Mouse (Mus musculus): ENCODE measurements around the gene Papolb. TPM values are rescaled to one million over a fixed set of nuclear protein-coding genes. Genes with fewer than 3 reads are reported as not detected.

Papolb gene
- total and polyA plus RNA-seq, 3 experiments, result not detected

DNA sequence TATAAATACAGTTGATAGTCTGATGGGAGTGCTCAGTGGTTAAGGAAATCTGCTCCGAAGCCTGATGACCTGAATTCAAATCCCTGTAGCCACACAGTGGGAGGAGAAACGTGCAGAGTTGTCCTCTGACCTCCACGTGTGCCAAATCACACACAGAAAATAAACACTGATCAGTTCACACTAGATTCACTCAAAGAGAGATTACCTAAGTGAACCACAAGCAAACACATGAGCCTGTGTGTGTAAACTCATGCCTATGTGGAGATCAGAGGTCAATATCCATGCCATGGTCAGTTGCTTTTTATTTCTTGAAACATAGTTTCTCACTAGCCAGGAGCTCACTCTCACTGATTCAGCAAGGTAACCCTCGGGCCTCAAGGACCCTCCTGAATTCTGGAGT is 9.5 kb downstream of the Papolb start:
- H3K4me3 ChIP-seq (ENCODE audit: control insufficient read depth in 1 of 2, insufficient read depth in 1 of 2, low read depth in 2 of 2, low read length in 2 of 2), result no peak overlapping the region
- H3K4me1 ChIP-seq (ENCODE audit: control insufficient read depth in 1 of 2, insufficient read depth in 2 of 2, low read length in 2 of 2), result peaks cover 0 to 4% of the 10 kb centered on the region in 2 experiments; a peak in 1 of 4 replicates
- TF ChIP-seq MYC (IDR thresholded peaks at IDR 0.05; ENCODE audit: low read depth, low read length), result no peak
- TF ChIP-seq MEF2A (IDR thresholded peaks at IDR 0.05; ENCODE audit: extremely low read depth, insufficient replicate concordance, low read depth, low read length, poor library complexity, severe bottlenecking), result no peak
- no peaks in the 10 kb centered on the region for H3K36me3 ChIP-seq (ENCODE audit: control insufficient read depth in 1 of 2, insufficient read depth in 2 of 2, low read length in 2 of 2)
- no peak for DNase-seq (ENCODE audit: low read depth, low spot score)
- H3K79me2 ChIP-seq (ENCODE audit: control insufficient read depth, insufficient read depth, low read length, poor library complexity), result no peaks in the 10 kb centered on the region
- H3K27ac ChIP-seq (ENCODE audit: control insufficient read depth, low read depth, low read length), result no peak overlapping the region
- peaks cover 0 to 2% of the 10 kb centered on the region in 2 experiments; a peak in 2 of 4 replicates for H3K27me3 ChIP-seq (ENCODE audit: control insufficient read depth in 1 of 2, insufficient read depth in 2 of 2, low read length in 2 of 2)
- H3K9ac ChIP-seq (ENCODE audit: control insufficient read depth, low read depth, low read length, poor library complexity, severe bottlenecking), result no peak overlapping the region
- no peaks in the 10 kb centered on the region for H3K9me3 ChIP-seq (replicated peaks; ENCODE audit: insufficient read depth, low read length)

DNA sequence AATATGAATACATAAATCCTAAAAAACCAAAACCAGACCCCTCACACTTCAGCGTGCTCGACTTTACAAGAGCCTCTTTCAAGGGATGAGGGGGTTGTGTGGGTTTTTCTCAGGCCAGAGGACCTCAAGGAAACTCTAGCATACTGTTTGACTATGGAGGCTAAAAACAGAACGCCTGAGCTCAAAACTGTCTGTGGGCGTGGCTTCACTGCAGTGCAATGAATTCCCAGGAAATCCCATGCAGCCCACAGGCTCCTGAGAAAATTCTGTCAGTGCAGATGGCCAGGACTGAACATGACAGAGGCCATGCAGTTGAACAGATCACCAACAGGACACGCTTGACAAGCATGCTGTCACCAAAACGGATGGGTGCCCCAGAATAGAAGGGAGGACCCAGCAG is 10.9 kb downstream of the Papolb start:
- Histone ChIP-seq H3K9ac (ENCODE audit: control insufficient read depth, low read depth, low read length, poor library complexity, severe bottlenecking) (no peak overlapping the region), H3K4me1 (ENCODE audit: control insufficient read depth in 1 of 2, insufficient read depth in 2 of 2, low read length in 2 of 2) (peaks cover 0 to 4% of the 10 kb centered on the region in 2 experiments; a peak in 1 of 4 replicates), H3K27me3 (ENCODE audit: control insufficient read depth in 1 of 2, insufficient read depth in 2 of 2, low read length in 2 of 2) (peaks cover 0 to 2% of the 10 kb centered on the region in 2 experiments; a peak in 2 of 4 replicates), H3K9me3 (replicated peaks; ENCODE audit: insufficient read depth, low read length) (no peaks in the 10 kb centered on the region), H3K79me2 (ENCODE audit: control insufficient read depth, insufficient read depth, low read length, poor library complexity) (no peaks in the 10 kb centered on the region), H3K36me3 (ENCODE audit: control insufficient read depth in 1 of 2, insufficient read depth in 2 of 2, low read length in 2 of 2) (no peaks in the 10 kb centered on the region), H3K4me3 (ENCODE audit: control insufficient read depth in 1 of 2, insufficient read depth in 1 of 2, low read depth in 2 of 2, low read length in 2 of 2) (no peak overlapping the region), H3K27ac (ENCODE audit: control insufficient read depth, low read depth, low read length) (no peak overlapping the region)
- no peak for DNase-seq (ENCODE audit: low read depth, low spot score)
- TF ChIP-seq SIN3A (IDR thresholded peaks at IDR 0.05; ENCODE audit: low read length) (no peak), GATA1 (IDR thresholded peaks at IDR 0.05; ENCODE audit: low read depth, low read length) (no peak)

DNA sequence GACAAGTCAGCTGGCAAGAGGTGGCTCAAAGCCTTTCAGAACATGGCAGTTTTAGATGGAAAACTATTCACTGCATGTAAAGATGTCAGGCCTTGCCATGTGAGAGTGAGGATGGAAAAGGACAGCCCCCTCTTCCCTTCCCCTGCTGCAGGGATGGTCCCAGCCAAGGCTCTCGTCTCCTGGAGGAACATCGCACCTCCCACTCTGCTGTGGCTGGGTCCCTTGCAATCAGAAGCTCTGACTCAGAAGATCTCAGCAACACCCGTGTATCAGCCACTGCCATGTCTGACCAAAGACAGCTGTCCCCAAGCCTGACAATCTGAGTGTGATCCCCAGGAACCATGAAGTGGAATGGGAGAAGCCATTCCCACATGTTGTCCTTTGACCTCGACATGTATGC is 17.8 kb downstream of the Papolb start:
- H3K36me3 ChIP-seq (ENCODE audit: control insufficient read depth in 1 of 2, insufficient read depth in 2 of 2, low read length in 2 of 2), result no peaks in the 10 kb centered on the region
- H3K9ac ChIP-seq (ENCODE audit: control insufficient read depth, low read depth, low read length, poor library complexity, severe bottlenecking), result no peak overlapping the region
- H3K79me2 ChIP-seq (ENCODE audit: control insufficient read depth, insufficient read depth, low read length, poor library complexity), result no peaks in the 10 kb centered on the region
- H3K27me3 ChIP-seq (ENCODE audit: control insufficient read depth in 1 of 2, insufficient read depth in 2 of 2, low read length in 2 of 2), result peaks cover 0 to 3% of the 10 kb centered on the region in 2 experiments; a peak in 2 of 4 replicates
- H3K4me1 ChIP-seq (ENCODE audit: control insufficient read depth in 1 of 2, insufficient read depth in 2 of 2, low read length in 2 of 2), result no peaks in the 10 kb centered on the region
- H3K9me3 ChIP-seq (replicated peaks; ENCODE audit: insufficient read depth, low read length), result no peaks in the 10 kb centered on the region
- TF ChIP-seq E2F4 (IDR thresholded peaks at IDR 0.05; ENCODE audit: borderline replicate concordance, low read depth, low read length), result no peak
- no peak for TF ChIP-seq ELF1 (IDR thresholded peaks at IDR 0.05; ENCODE audit: low read depth, low read length)
- no peak for TF ChIP-seq ZMIZ1 (IDR thresholded peaks at IDR 0.05; ENCODE audit: low read depth, low read length)
- no peak for TF ChIP-seq MAFK (IDR thresholded peaks at IDR 0.05; ENCODE audit: borderline replicate concordance, low read depth, low read length)
- TF ChIP-seq EP300 (IDR thresholded peaks at IDR 0.05; ENCODE audit: low read depth in 1 of 2, low read length in 2 of 2), result no peak
- TF ChIP-seq MXI1 (IDR thresholded peaks at IDR 0.05; ENCODE audit: low read depth, low read length), result no peak
- TF ChIP-seq RCOR1 (IDR thresholded peaks at IDR 0.05; ENCODE audit: low read depth, low read length), result no peak
- no peak for TF ChIP-seq UBTF (IDR thresholded peaks at IDR 0.05; ENCODE audit: borderline replicate concordance, insufficient read depth, low read depth, low read length)
- no peak for TF ChIP-seq ZC3H11A (IDR thresholded peaks at IDR 0.05; ENCODE audit: low read depth, low read length)
- TF ChIP-seq ZNF384 (IDR thresholded peaks at IDR 0.05; ENCODE audit: low read depth, low read length), result no peak
- no peak for TF ChIP-seq MEF2A (IDR thresholded peaks at IDR 0.05; ENCODE audit: extremely low read depth, insufficient replicate concordance, low read depth, low read length, poor library complexity, severe bottlenecking)
- no peak for TF ChIP-seq NRF1 (IDR thresholded peaks at IDR 0.05; ENCODE audit: insufficient read depth, low read depth, low read length, poor library complexity, severe bottlenecking)
- TF ChIP-seq HCFC1 (IDR thresholded peaks at IDR 0.05; ENCODE audit: low read depth, low read length), result no peak
- TF ChIP-seq GABPA (IDR thresholded peaks at IDR 0.05; ENCODE audit: low read depth, low read length), result no peak
- H3K4me3 ChIP-seq (ENCODE audit: control insufficient read depth in 1 of 2, insufficient read depth in 1 of 2, low read depth in 2 of 2, low read length in 2 of 2), result no peak overlapping the region
- DNase-seq (ENCODE audit: low read depth, low spot score), result no peak
- no peak overlapping the region for H3K27ac ChIP-seq (ENCODE audit: control insufficient read depth, low read depth, low read length)
